Mouse (Mus musculus): ENCODE results near the gene Gm13119.
"Not testable (repeated sequence)": the region's sequence is repeated elsewhere in the genome, so short reads cannot be mapped to it uniquely, and the experiment has no call there.

The Gm13119 gene

GRCm38 (mm10) chr4:144357642-144358041 is at the start of gene Gm13119:
Gene Gm13119, plus strand, starts transcription at chr4:144357942.
- not testable (repeated sequence) for DNase-seq (ENCODE audit: low spot score in 2 of 2)

GRCm38 (mm10) chr4:144312666-144313460 is 44.9 kb upstream of the Gm13119 start:
- not testable (repeated sequence) for DNase-seq (ENCODE audit: low spot score in 2 of 2)

GRCm38 (mm10) chr4:144329949-144330348 is 27.8 kb upstream of the Gm13119 start, which contains the start of gene Gm13128:
Gene Gm13128, plus strand, starts transcription at chr4:144330249.
- not testable (repeated sequence) for DNase-seq (ENCODE audit: low spot score in 2 of 2)

- not testable (repeated sequence) for DNase-seq (ENCODE audit: low spot score in 2 of 2)
Observed at GRCm38 (mm10) chr4:144335856-144336255, 21.9 kb upstream of the Gm13119 start.

- no peak for DNase-seq (ENCODE audit: low spot score in 2 of 2)
Observed at GRCm38 (mm10) chr4:144377911-144378310, 20.2 kb downstream of the Gm13119 start, which contains the start of gene Pramef20. Gene Pramef20, minus strand, starts transcription at chr4:144377933.

GRCm38 (mm10) chr4:144396316-144396715 is 38.6 kb downstream of the Gm13119 start:
- no peak for DNase-seq (ENCODE audit: low spot score in 2 of 2)

- DNase-seq (ENCODE audit: low spot score in 2 of 2): no peak
Observed at GRCm38 (mm10) chr4:144402712-144403111, 45.0 kb downstream of the Gm13119 start.

GRCm38 (mm10) chr4:144404456-144405086 is 46.8 kb downstream of the Gm13119 start:
- DNase-seq (ENCODE audit: low spot score in 2 of 2): no peak

GRCm38 (mm10) chr4:144406261-144406660 is 48.5 kb downstream of the Gm13119 start:
- DNase-seq (ENCODE audit: low spot score in 2 of 2): no peak

GRCm38 (mm10) chr4:144408290-144408689 is 50.5 kb downstream of the Gm13119 start, which contains the start of gene Pramef12:
Gene Pramef12, minus strand, starts transcription at chr4:144408464.
- DNase-seq (ENCODE audit: low spot score in 2 of 2): no peak
